ENCODE assay signal across 18 mouse cellular contexts in the genomic region with DNA sequence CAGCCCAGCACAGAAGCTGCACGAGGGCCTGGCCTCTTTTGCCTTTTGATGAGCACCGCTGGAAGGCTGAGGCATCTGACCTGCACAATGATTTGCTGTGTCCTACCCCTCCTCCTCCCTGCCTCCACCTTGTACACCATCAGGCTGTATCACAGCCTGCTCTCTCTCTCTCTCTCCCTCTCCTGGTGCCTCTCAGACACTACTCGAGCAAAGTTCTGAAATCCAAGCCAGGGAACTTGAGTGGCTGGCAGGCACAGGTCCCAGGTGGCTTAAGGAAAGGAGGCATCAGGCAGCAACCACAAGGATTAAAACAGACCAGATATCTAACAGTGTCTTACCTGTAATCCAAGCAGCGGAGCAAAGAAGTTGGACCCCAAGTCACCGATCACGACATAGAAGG. TPM values are rescaled to one million over a fixed set of nuclear protein-coding genes. Genes with fewer than 3 reads are reported as not detected.
DNase-seq lines count a peak whose midpoint lies in the region; ATAC-seq lines count a peak whose summit lies in the region.
"Had no signal": no experiment of that assay in that cellular context is flagged by ENCODE, and none has a peak within 500 bp of the region (broad histone marks: within the 10 kb centered on the region; RNA-seq: fewer than 3 reads in every experiment).

No protein-coding gene starts in this region.

- H3K4me2 ChIP-seq in heart, embryonic 12.5 days, result no peak overlapping the region
- H3K4me2 ChIP-seq in midbrain, embryonic 13.5 days (replicated peaks), result no peak overlapping the region
- H3K4me2 ChIP-seq: forebrain, embryonic 15.5 days; kidney, embryonic 15.5 days; liver, embryonic 13.5 days had no signal

- H3K4me1 ChIP-seq in heart, embryonic 12.5 days (replicated peaks), result peaks cover 88% of the 10 kb centered on the region
- peaks cover 100% of the 10 kb centered on the region for H3K4me1 ChIP-seq in megakaryocyte, embryonic 14.5 days
- H3K4me1 ChIP-seq in midbrain, embryonic 13.5 days (replicated peaks), result peaks cover 22% of the 10 kb centered on the region

- peaks cover 12% of the 10 kb centered on the region; the same call in 1 of the 2 replicates for H3K36me3 ChIP-seq in heart, embryonic 12.5 days
- H3K36me3 ChIP-seq in megakaryocyte, embryonic 14.5 days (replicated peaks; ENCODE audit: low read length), result peaks cover 80% of the 10 kb centered on the region
- H3K36me3 ChIP-seq in midbrain, embryonic 13.5 days, result peaks cover 20% of the 10 kb centered on the region

- DNase-seq in heart, adult 8-10 months (ENCODE audit: low spot score), result no peak
- DNase-seq in lung, postnatal 10 days, result peak; percentile 43
- no peak for DNase-seq in urinary bladder, postnatal 25 days (ENCODE audit: low spot score)
- DNase-seq: cerebellum, postnatal 36 days; layer of hippocampus, postnatal 36 days; liver, embryonic 13.5 days; right cerebral cortex, adult 18-20 months; thymus, adult 18-20 months had no signal

- H3K4me3 ChIP-seq in heart, embryonic 12.5 days, result no peak overlapping the region
- H3K4me3 ChIP-seq in megakaryocyte, embryonic 14.5 days (replicated peaks), result peak overlapping the region; percentile 2
- H3K4me3 ChIP-seq in midbrain, embryonic 13.5 days (replicated peaks), result no peak overlapping the region
- H3K4me3 ChIP-seq: erythroblast, embryonic 14.5 days; forebrain, embryonic 15.5 days; hindbrain, embryonic 10.5 days; kidney, embryonic 15.5 days; limb, embryonic 10.5 days; liver, embryonic 13.5 days had no signal

- H3K27me3 ChIP-seq in heart, embryonic 12.5 days (replicated peaks), result no peaks in the 10 kb centered on the region
- no peaks in the 10 kb centered on the region for H3K27me3 ChIP-seq in megakaryocyte, embryonic 14.5 days (replicated peaks)
- no peaks in the 10 kb centered on the region for H3K27me3 ChIP-seq in midbrain, embryonic 13.5 days
- H3K27me3 ChIP-seq: forebrain, embryonic 15.5 days; kidney, embryonic 15.5 days; liver, embryonic 13.5 days had no signal

- H3K9me3 ChIP-seq in heart, embryonic 12.5 days (replicated peaks), result no peaks in the 10 kb centered on the region
- no peaks in the 10 kb centered on the region for H3K9me3 ChIP-seq in megakaryocyte, embryonic 14.5 days
- no peaks in the 10 kb centered on the region for H3K9me3 ChIP-seq in midbrain, embryonic 13.5 days
- H3K9me3 ChIP-seq: forebrain, embryonic 15.5 days; hindbrain, embryonic 10.5 days; kidney, embryonic 15.5 days; limb, embryonic 10.5 days; liver, embryonic 13.5 days had no signal

- H3K9ac ChIP-seq in heart, embryonic 12.5 days, result 0 out of 2 replicates have a peak overlapping the region, but pooled peaks have one; percentile 34
- no peak overlapping the region for H3K9ac ChIP-seq in midbrain, embryonic 13.5 days (replicated peaks)
- H3K9ac ChIP-seq: forebrain, embryonic 15.5 days; kidney, embryonic 15.5 days; liver, embryonic 13.5 days had no signal

- ATAC-seq in heart, embryonic 12.5 days (ENCODE audit: insufficient number of reproducible peaks, low FRiP score), result no peak
- ATAC-seq in megakaryocyte, adult 5-6 weeks (ENCODE audit: poor library complexity, severe bottlenecking), result no peak
- ATAC-seq in midbrain, embryonic 13.5 days, result no peak
- ATAC-seq: forebrain, embryonic 15.5 days; inflammation-experienced regulatory T-cells, adult 6 months had no signal

- no peak overlapping the region for H3K27ac ChIP-seq in heart, embryonic 12.5 days (ENCODE audit: poor library complexity, severe bottlenecking)
- H3K27ac ChIP-seq in midbrain, embryonic 13.5 days, result no peak overlapping the region
- H3K27ac ChIP-seq: forebrain, embryonic 15.5 days; hindbrain, embryonic 10.5 days; kidney, embryonic 15.5 days; limb, embryonic 10.5 days had no signal

- WGBS in heart, embryonic 12.5 days, result 71% methylated on average over 6 of the region's 6 CpGs
- 70% methylated on average over 6 of the region's 6 CpGs for WGBS in midbrain, embryonic 13.5 days

RNA-seq across cellular contexts. Expression of a gene that starts 10.9 kb away (rescaled TPM):
- 114 and 117 TPM in 2 replicates for polyA plus RNA-seq in heart, embryonic 12.5 days (2016; fragmentation: Nextera tagmentation; extraction: Ambion mirVana)
- total RNA-seq in heart, adult 8-10 months (2022), result 100 to 1,000 TPM in 1 of 4 experiments, 10 to 100 TPM in 3; 88.9 to 104 (median 91.6) TPM
- 80.2 and 247 TPM in 2 replicates for polyA plus RNA-seq in megakaryocyte, embryonic 14.5 days (2012; ENCODE audit: insufficient read depth, low replicate concordance)
- total RNA-seq in megakaryocyte, adult 5-6 weeks (2015), result 23.4 and 27.7 TPM in 2 replicates
- total RNA-seq in megakaryocyte, adult 5-6 weeks (2017), result 31.9 and 32.6 TPM in 2 replicates
- polyA plus RNA-seq in midbrain, embryonic 13.5 days (2015; fragmentation: Nextera tagmentation; extraction: Ambion mirVana), result 105 and 109 TPM in 2 replicates

RNA-seq across cellular contexts. Expression of a gene that starts 41.5 kb away (rescaled TPM):
- polyA plus RNA-seq in heart, embryonic 12.5 days (2016; fragmentation: Nextera tagmentation; extraction: Ambion mirVana), result 73.9 and 79.2 TPM in 2 replicates
- total RNA-seq in heart, adult 8-10 months (2022), result 100 to 1,000 TPM in 1 of 4 experiments, 10 to 100 TPM in 3; 68.5 to 103 (median 82.8) TPM
- polyA plus RNA-seq in megakaryocyte, embryonic 14.5 days (2012; ENCODE audit: insufficient read depth, low replicate concordance), result 49.5 and 106 TPM in 2 replicates
- total RNA-seq in megakaryocyte, adult 5-6 weeks (2015), result 9.6 and 21.6 TPM in 2 replicates
- 11.7 and 16.2 TPM in 2 replicates for total RNA-seq in megakaryocyte, adult 5-6 weeks (2017)
- 59.2 and 63.7 TPM in 2 replicates for polyA plus RNA-seq in midbrain, embryonic 13.5 days (2015; fragmentation: Nextera tagmentation; extraction: Ambion mirVana)

RNA-seq across cellular contexts. Expression of a gene that starts 41.7 kb away (rescaled TPM):
- polyA plus RNA-seq in heart, embryonic 12.5 days (2016; fragmentation: Nextera tagmentation; extraction: Ambion mirVana), result 15.5 and 16.8 TPM in 2 replicates
- total RNA-seq in heart, adult 8-10 months (2022), result 1 to 10 TPM; 4.8 to 7.0 (median 6.9) TPM
- 16.1 and 46.5 TPM in 2 replicates for polyA plus RNA-seq in megakaryocyte, embryonic 14.5 days (2012; ENCODE audit: insufficient read depth, low replicate concordance)
- total RNA-seq in megakaryocyte, adult 5-6 weeks (2015), result 13.4 and 14.3 TPM in 2 replicates
- total RNA-seq in megakaryocyte, adult 5-6 weeks (2017), result 14.8 and 18.8 TPM in 2 replicates
- 19.9 and 20.9 TPM in 2 replicates for polyA plus RNA-seq in midbrain, embryonic 13.5 days (2015; fragmentation: Nextera tagmentation; extraction: Ambion mirVana)

RNA-seq across cellular contexts. Expression of a gene that starts 53.6 kb away (rescaled TPM):
- polyA plus RNA-seq in heart, embryonic 12.5 days (2016; fragmentation: Nextera tagmentation; extraction: Ambion mirVana), result 18.7 and 19.2 TPM in 2 replicates
- total RNA-seq in heart, adult 8-10 months (2022), result 10 to 100 TPM in 3 of 4 experiments, 1 to 10 TPM in 1; 8.9 to 16.0 (median 11.7) TPM
- 1.5 and 10.4 TPM in 2 replicates for polyA plus RNA-seq in megakaryocyte, embryonic 14.5 days (2012; ENCODE audit: insufficient read depth, low replicate concordance)
- 5.2 and 5.8 TPM in 2 replicates for total RNA-seq in megakaryocyte, adult 5-6 weeks (2015)
- 9.3 and 16.3 TPM in 2 replicates for total RNA-seq in megakaryocyte, adult 5-6 weeks (2017)
- polyA plus RNA-seq in midbrain, embryonic 13.5 days (2015; fragmentation: Nextera tagmentation; extraction: Ambion mirVana), result 29.3 and 37.9 TPM in 2 replicates
